Mouse (Mus musculus): ENCODE results near the gene Crygf.
"Not testable (repeated sequence)": the region's sequence is repeated elsewhere in the genome, so short reads cannot be mapped to it uniquely, and the experiment has no call there.

DNA sequence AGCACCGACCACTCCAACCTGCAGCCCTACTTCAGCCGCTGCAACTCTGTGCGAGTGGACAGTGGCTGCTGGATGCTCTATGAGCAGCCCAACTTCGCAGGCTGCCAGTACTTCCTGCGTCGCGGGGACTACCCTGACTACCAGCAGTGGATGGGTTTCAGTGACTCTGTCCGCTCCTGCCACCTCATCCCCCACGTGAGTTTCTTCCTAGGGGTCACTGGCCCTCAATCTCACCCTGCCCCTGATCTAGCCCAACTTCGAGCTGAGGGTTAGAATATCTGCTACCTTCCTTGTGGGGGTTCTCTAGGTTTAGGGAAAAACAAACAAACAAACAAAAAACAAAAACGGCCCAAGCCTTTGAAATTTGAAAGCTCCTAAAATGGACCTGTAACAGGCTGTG, 376 bp downstream of the Crygf start:
- not testable (repeated sequence) for TF ChIP-seq GATA1 (IDR thresholded peaks at IDR 0.05; ENCODE audit: borderline replicate concordance, low read length); FLI1 (IDR thresholded peaks at IDR 0.05; ENCODE audit: low read length)

Data from megakaryocyte, embryonic 14.5 days (primary cell).